26 mouse cellular contexts compared by ENCODE assay signal in the genomic region with DNA sequence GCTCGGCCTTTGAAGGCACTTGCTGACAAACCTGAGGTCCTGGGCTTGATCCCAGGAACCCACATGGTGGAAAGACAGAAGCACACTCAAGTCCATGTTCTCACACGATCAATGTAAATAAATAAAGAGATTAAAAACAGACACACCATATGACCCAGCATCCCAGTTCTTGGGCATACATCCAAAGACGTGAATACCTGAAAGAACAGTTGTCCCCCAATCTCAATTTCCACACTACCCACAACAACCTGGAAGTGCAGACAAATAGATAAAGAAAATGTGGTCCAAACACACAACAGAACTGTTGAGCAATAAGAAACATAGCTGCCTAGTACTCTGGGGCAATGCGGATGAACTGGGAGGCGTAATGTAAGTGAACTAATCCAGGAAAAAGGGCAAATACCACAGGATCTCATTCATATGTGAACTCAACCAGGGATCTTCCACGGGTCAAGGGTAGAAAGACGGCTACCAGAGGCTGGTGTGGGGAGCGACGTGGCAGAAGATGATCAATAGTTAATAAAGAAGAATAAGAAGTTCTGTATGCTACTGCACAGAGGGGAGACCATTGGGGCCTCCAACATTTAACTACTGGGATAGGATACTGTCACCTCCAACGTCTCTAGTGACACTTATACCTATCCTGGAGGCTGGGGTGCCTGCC. TPM values are rescaled to one million over a fixed set of nuclear protein-coding genes. Genes with fewer than 3 reads are reported as not detected.
DNase-seq lines count a peak whose midpoint lies in the region; ATAC-seq and TF ChIP-seq lines count a peak whose summit lies in the region.
"Had no signal": no experiment of that assay in that cellular context is flagged by ENCODE, and none has a peak within 500 bp of the region (broad histone marks: within the 10 kb centered on the region; RNA-seq: fewer than 3 reads in every experiment).

No protein-coding gene starts in this region.

- no peaks in the 10 kb centered on the region for H3K9me3 ChIP-seq in heart, embryonic 13.5 days
- no peaks in the 10 kb centered on the region for H3K9me3 ChIP-seq in heart, embryonic 11.5 days (replicated peaks; ENCODE audit: control insufficient read depth, low read length)
- H3K9me3 ChIP-seq in liver, embryonic 12.5 days (replicated peaks), result no peaks in the 10 kb centered on the region
- peaks cover 5% of the 10 kb centered on the region; the same call in 1 of the 2 replicates for H3K9me3 ChIP-seq in liver, postnatal 0 days (ENCODE audit: low read length)
- H3K9me3 ChIP-seq in stomach, postnatal 0 days (ENCODE audit: control insufficient read depth, low read length), result no peaks in the 10 kb centered on the region
- no peaks in the 10 kb centered on the region for H3K9me3 ChIP-seq in lung, postnatal 0 days (ENCODE audit: low read length)
- H3K9me3 ChIP-seq: heart, embryonic 15.5 days; hindbrain, embryonic 12.5 days; intestine, embryonic 15.5 days; limb, embryonic 13.5 days; megakaryocyte, embryonic 14.5 days; neural tube, embryonic 13.5 days had no signal

- no peak for TF ChIP-seq CTCF in liver, postnatal 0 days (IDR thresholded peaks at IDR 0.05; ENCODE audit: low read depth)
- TF ChIP-seq CTCF in stomach, postnatal 0 days (IDR thresholded peaks at IDR 0.05; ENCODE audit: low read depth), result no peak
- no peak for TF ChIP-seq CTCF in lung, postnatal 0 days (IDR thresholded peaks at IDR 0.05)

- ATAC-seq in heart, embryonic 13.5 days (ENCODE audit: extremely low read depth, insufficient number of reproducible peaks, low FRiP score, low TSS enrichment), result no peak
- no peak for ATAC-seq in heart, embryonic 11.5 days (replicated peaks; ENCODE audit: insufficient number of reproducible peaks, low FRiP score, low TSS enrichment)
- no peak for ATAC-seq in liver, embryonic 12.5 days
- no peak; the same call in 1 of the 2 replicates for ATAC-seq in liver, postnatal 0 days
- no peak for ATAC-seq in stomach, postnatal 0 days (ENCODE audit: low FRiP score, low TSS enrichment)
- no peak for ATAC-seq in lung, postnatal 0 days
- ATAC-seq: forebrain, embryonic 14.5 days; hindbrain, postnatal 0 days; intestine, embryonic 15.5 days; midbrain, embryonic 13.5 days had no signal

- no peak overlapping the region for H3K9ac ChIP-seq in heart, embryonic 13.5 days
- no peak overlapping the region for H3K9ac ChIP-seq in heart, embryonic 11.5 days (ENCODE audit: low read depth, low read length)
- H3K9ac ChIP-seq in liver, embryonic 12.5 days, result no peak overlapping the region
- H3K9ac ChIP-seq in liver, postnatal 0 days (replicated peaks), result no peak overlapping the region
- H3K9ac ChIP-seq in stomach, postnatal 0 days (ENCODE audit: low read length), result no peak overlapping the region
- no peak overlapping the region for H3K9ac ChIP-seq in lung, postnatal 0 days (replicated peaks; ENCODE audit: low read depth)
- H3K9ac ChIP-seq: heart, embryonic 15.5 days; hindbrain, embryonic 12.5 days; intestine, embryonic 15.5 days; limb, embryonic 13.5 days; midbrain, embryonic 13.5 days; neural tube, embryonic 13.5 days had no signal

- 0 out of 2 replicates have a peak overlapping the region, but pooled peaks have one; percentile 8 for H3K27ac ChIP-seq in heart, embryonic 13.5 days (replicated peaks)
- H3K27ac ChIP-seq in heart, embryonic 11.5 days (ENCODE audit: low read depth, low read length), result no peak overlapping the region
- peak overlapping the region; percentile 72 for H3K27ac ChIP-seq in liver, embryonic 12.5 days
- peak overlapping the region; percentile 69 for H3K27ac ChIP-seq in liver, postnatal 0 days (ENCODE audit: low read depth)
- H3K27ac ChIP-seq in stomach, postnatal 0 days (replicated peaks), result 0 out of 2 replicates have a peak overlapping the region, but pooled peaks have one; percentile 4
- H3K27ac ChIP-seq in lung, postnatal 0 days (ENCODE audit: low read length), result no peak overlapping the region
- H3K27ac ChIP-seq: heart, adult 2 months; heart, embryonic 15.5 days; hindbrain, embryonic 12.5 days; hindbrain, postnatal 0 days; intestine, embryonic 15.5 days; limb, embryonic 13.5 days; midbrain, embryonic 13.5 days; neural tube, embryonic 13.5 days had no signal

- H3K27me3 ChIP-seq in heart, embryonic 13.5 days (replicated peaks), result no peaks in the 10 kb centered on the region
- no peaks in the 10 kb centered on the region for H3K27me3 ChIP-seq in heart, embryonic 11.5 days (ENCODE audit: control insufficient read depth, insufficient read depth, low read length)
- H3K27me3 ChIP-seq in liver, embryonic 12.5 days (replicated peaks), result no peaks in the 10 kb centered on the region
- no peaks in the 10 kb centered on the region for H3K27me3 ChIP-seq in liver, postnatal 0 days (ENCODE audit: insufficient read depth, low read length)
- H3K27me3 ChIP-seq in stomach, postnatal 0 days (ENCODE audit: control insufficient read depth, insufficient read depth, low read length), result no peaks in the 10 kb centered on the region
- no peaks in the 10 kb centered on the region for H3K27me3 ChIP-seq in lung, postnatal 0 days (replicated peaks; ENCODE audit: insufficient read depth, low read length)
- H3K27me3 ChIP-seq: heart, embryonic 15.5 days; hindbrain, embryonic 12.5 days; intestine, embryonic 15.5 days; limb, embryonic 13.5 days; megakaryocyte, embryonic 14.5 days; midbrain, embryonic 13.5 days; neural tube, embryonic 13.5 days had no signal

- H3K4me2 ChIP-seq in heart, embryonic 13.5 days, result no peak overlapping the region
- no peak overlapping the region for H3K4me2 ChIP-seq in heart, embryonic 11.5 days
- H3K4me2 ChIP-seq in liver, embryonic 12.5 days, result peak overlapping the region; percentile 31
- H3K4me2 ChIP-seq in liver, postnatal 0 days (ENCODE audit: low read depth, low read length), result peak overlapping the region; percentile 23; the same call in 1 of the 2 replicates
- no peak overlapping the region for H3K4me2 ChIP-seq in stomach, postnatal 0 days (replicated peaks; ENCODE audit: low read depth)
- H3K4me2 ChIP-seq in lung, postnatal 0 days (replicated peaks; ENCODE audit: low read depth, low read length), result no peak overlapping the region
- H3K4me2 ChIP-seq: heart, embryonic 15.5 days; hindbrain, embryonic 12.5 days; intestine, embryonic 15.5 days; limb, embryonic 13.5 days; midbrain, embryonic 13.5 days; neural tube, embryonic 13.5 days had no signal

- peaks cover 20% of the 10 kb centered on the region for H3K4me1 ChIP-seq in heart, embryonic 13.5 days
- no peaks in the 10 kb centered on the region for H3K4me1 ChIP-seq in heart, embryonic 11.5 days (ENCODE audit: control insufficient read depth, insufficient read depth, low read length)
- H3K4me1 ChIP-seq in liver, embryonic 12.5 days, result peaks cover 21% of the 10 kb centered on the region
- peaks cover 6% of the 10 kb centered on the region for H3K4me1 ChIP-seq in liver, postnatal 0 days (ENCODE audit: insufficient read depth)
- H3K4me1 ChIP-seq in stomach, postnatal 0 days (replicated peaks; ENCODE audit: control insufficient read depth, insufficient read depth), result no peaks in the 10 kb centered on the region
- no peaks in the 10 kb centered on the region for H3K4me1 ChIP-seq in lung, postnatal 0 days (ENCODE audit: insufficient read depth, low read depth, low read length)
- H3K4me1 ChIP-seq: hindbrain, embryonic 12.5 days; intestine, embryonic 15.5 days; limb, embryonic 13.5 days; midbrain, embryonic 13.5 days; neural tube, embryonic 13.5 days had no signal

- no peak for DNase-seq in liver, postnatal 0 days
- DNase-seq in stomach, postnatal 0 days (ENCODE audit: low spot score), result no peak
- no peak for DNase-seq in lung, postnatal 0 days (ENCODE audit: low spot score)
- DNase-seq in ovary, postnatal 14 days (ENCODE audit: low spot score), result no peak
- DNase-seq in layer of hippocampus, adult 18-20 months (ENCODE audit: low spot score in 2 of 2), result no peak
- DNase-seq: adrenal gland, postnatal 36 days; cerebellum, adult 8-10 months; cerebellum, postnatal 25 days; gastrocnemius, postnatal 14 days; kidney, adult 8-10 months; kidney, postnatal 14 days; lung, adult 2 months; lung, postnatal 14 days had no signal

- WGBS in heart, embryonic 13.5 days, result 90% methylated on average over 10 of the region's 10 CpGs
- 90% methylated on average over 10 of the region's 10 CpGs for WGBS in heart, embryonic 11.5 days (ENCODE audit: insufficient replicate concordance)
- WGBS in liver, embryonic 12.5 days (ENCODE audit: insufficient replicate concordance), result 66% methylated on average over 10 of the region's 10 CpGs
- 69% methylated on average over 10 of the region's 10 CpGs for WGBS in liver, postnatal 0 days (ENCODE audit: insufficient replicate concordance)
- 87% methylated on average over 10 of the region's 10 CpGs for WGBS in stomach, postnatal 0 days
- WGBS in lung, postnatal 0 days, result 83% methylated on average over 10 of the region's 10 CpGs

- no peak overlapping the region for H3K4me3 ChIP-seq in heart, embryonic 13.5 days
- H3K4me3 ChIP-seq in heart, embryonic 11.5 days (ENCODE audit: low read depth, low read length), result no peak overlapping the region
- no peak overlapping the region for H3K4me3 ChIP-seq in liver, embryonic 12.5 days
- H3K4me3 ChIP-seq in liver, postnatal 0 days (ENCODE audit: low read depth, low read length), result no peak overlapping the region
- no peak overlapping the region for H3K4me3 ChIP-seq in stomach, postnatal 0 days (ENCODE audit: low read depth, low read length)
- H3K4me3 ChIP-seq in lung, postnatal 0 days (ENCODE audit: low read depth, low read length), result no peak overlapping the region
- H3K4me3 ChIP-seq: heart, adult 2 months; heart, embryonic 15.5 days; hindbrain, embryonic 12.5 days; intestine, embryonic 15.5 days; limb, embryonic 13.5 days; megakaryocyte, embryonic 14.5 days; midbrain, embryonic 13.5 days; neural tube, embryonic 13.5 days had no signal

- H3K36me3 ChIP-seq in heart, embryonic 13.5 days, result peaks cover 81% of the 10 kb centered on the region
- peaks cover 20% of the 10 kb centered on the region for H3K36me3 ChIP-seq in heart, embryonic 11.5 days (ENCODE audit: control insufficient read depth, insufficient read depth, low read length)
- peaks cover 82% of the 10 kb centered on the region for H3K36me3 ChIP-seq in liver, embryonic 12.5 days
- peaks cover 31% of the 10 kb centered on the region for H3K36me3 ChIP-seq in liver, postnatal 0 days (replicated peaks; ENCODE audit: insufficient read depth, low read length)
- H3K36me3 ChIP-seq in stomach, postnatal 0 days (ENCODE audit: control insufficient read depth, insufficient read depth, low read length), result peaks cover 4% of the 10 kb centered on the region
- H3K36me3 ChIP-seq in lung, postnatal 0 days (ENCODE audit: insufficient read depth, low read length), result 0 out of 2 replicates have a peak, but pooled peaks cover 7% of the 10 kb centered on the region

- TF ChIP-seq EP300 in liver, postnatal 0 days (IDR thresholded peaks at IDR 0.05; ENCODE audit: low read depth), result peak; percentile 55; the same call in 1 of the 2 replicates
- TF ChIP-seq EP300 in stomach, postnatal 0 days (optimal IDR thresholded peaks at IDR 0.05), result no peak
- no peak for TF ChIP-seq EP300 in lung, postnatal 0 days (IDR thresholded peaks at IDR 0.05)

RNA-seq across cellular contexts. Expression of gene Nudt5, which starts 42.8 kb away (rescaled TPM):
- polyA plus RNA-seq in heart, embryonic 13.5 days (2015; fragmentation: Nextera tagmentation; extraction: Ambion mirVana), result 59.8 and 69.0 TPM in 2 replicates
- 77.3 and 80.0 TPM in 2 replicates for polyA plus RNA-seq in heart, embryonic 11.5 days (2014; fragmentation: Nextera tagmentation; extraction: Ambion mirVana)
- polyA plus RNA-seq in liver, embryonic 12.5 days (2016; fragmentation: Nextera tagmentation; extraction: Ambion mirVana), result 84.4 and 86.6 TPM in 2 replicates
- 23.8 and 25.7 TPM in 2 replicates for polyA plus RNA-seq in liver, postnatal 0 days (2015; fragmentation: Nextera tagmentation; extraction: Ambion mirVana)
- polyA plus RNA-seq in stomach, postnatal 0 days (2015; fragmentation: Nextera tagmentation; extraction: Ambion mirVana), result 27.2 and 29.1 TPM in 2 replicates
- 18.5 and 24.7 TPM in 2 replicates for polyA plus RNA-seq in lung, postnatal 0 days (2015; fragmentation: Nextera tagmentation; extraction: Ambion mirVana)
- 10 to 100 TPM; 22.2 to 25.5 TPM for total RNA-seq in layer of hippocampus, adult 18-20 months (2021)

RNA-seq across cellular contexts. Expression of gene Cdc123, which starts 42.9 kb away (rescaled TPM):
- polyA plus RNA-seq in heart, embryonic 13.5 days (2015; fragmentation: Nextera tagmentation; extraction: Ambion mirVana), result 184 and 186 TPM in 2 replicates
- polyA plus RNA-seq in heart, embryonic 11.5 days (2014; fragmentation: Nextera tagmentation; extraction: Ambion mirVana), result 216 and 217 TPM in 2 replicates
- polyA plus RNA-seq in liver, embryonic 12.5 days (2016; fragmentation: Nextera tagmentation; extraction: Ambion mirVana), result 195 and 200 TPM in 2 replicates
- 122 and 136 TPM in 2 replicates for polyA plus RNA-seq in liver, postnatal 0 days (2015; fragmentation: Nextera tagmentation; extraction: Ambion mirVana)
- 168 and 184 TPM in 2 replicates for polyA plus RNA-seq in stomach, postnatal 0 days (2015; fragmentation: Nextera tagmentation; extraction: Ambion mirVana)
- 147 and 163 TPM in 2 replicates for polyA plus RNA-seq in lung, postnatal 0 days (2015; fragmentation: Nextera tagmentation; extraction: Ambion mirVana)
- 100 to 1,000 TPM; 133 to 149 TPM for total RNA-seq in layer of hippocampus, adult 18-20 months (2021)

Comparison
In these comparisons a context has a peak if more than half of its experiments do, and no peak if none do; other contexts are left out.
1. H3K27ac ChIP-seq: peak in heart, embryonic 13.5 days (single experiment), liver, embryonic 12.5 days (single experiment), liver, postnatal 0 days (single experiment) and stomach, postnatal 0 days (single experiment); none in heart, embryonic 11.5 days (single experiment) and lung, postnatal 0 days (single experiment).
2. H3K4me2 ChIP-seq: peak in liver, embryonic 12.5 days (single experiment) and liver, postnatal 0 days (single experiment); none in heart, embryonic 13.5 days (single experiment), heart, embryonic 11.5 days (single experiment), stomach, postnatal 0 days (single experiment) and lung, postnatal 0 days (single experiment).